Mouse (Mus musculus): ENCODE results near the gene Srrm3.

GRCm38 (mm10) chr5:135851481-135851880 lies 44.8 kb downstream of the Srrm3 start:
- TF ChIP-seq TAL1 (IDR thresholded peaks at IDR 0.05; ENCODE audit: low read length) (no peak), GATA1 (IDR thresholded peaks at IDR 0.05; ENCODE audit: low read length) (no peak)
